Mouse (Mus musculus) small intestine, adult 2 months (tissue): ENCODE results near the gene 4930535I16Rik.

Source experiments
- CTCF ChIP-seq: fragments of 200-500 bp; IDR thresholded peaks from 2 replicates; pipeline ENCODE4 v1.5.1; 2012; ENCODE audit warnings: low read depth, mild to moderate bottlenecking, control low read depth, inconsistent platforms, low read length, moderate library complexity, mixed read lengths; ENCODE audit not compliant: insufficient replicate concordance, insufficient read length; ENCODE audit errors: extremely low read depth
- POLR2A ChIP-seq: fragments of 200-500 bp; IDR thresholded peaks from 2 replicates; pipeline ENCODE4 v1.6.1; 2012; ENCODE audit warnings: low read depth, mild to moderate bottlenecking, control low read depth, inconsistent platforms, low read length, moderate library complexity

DNA sequence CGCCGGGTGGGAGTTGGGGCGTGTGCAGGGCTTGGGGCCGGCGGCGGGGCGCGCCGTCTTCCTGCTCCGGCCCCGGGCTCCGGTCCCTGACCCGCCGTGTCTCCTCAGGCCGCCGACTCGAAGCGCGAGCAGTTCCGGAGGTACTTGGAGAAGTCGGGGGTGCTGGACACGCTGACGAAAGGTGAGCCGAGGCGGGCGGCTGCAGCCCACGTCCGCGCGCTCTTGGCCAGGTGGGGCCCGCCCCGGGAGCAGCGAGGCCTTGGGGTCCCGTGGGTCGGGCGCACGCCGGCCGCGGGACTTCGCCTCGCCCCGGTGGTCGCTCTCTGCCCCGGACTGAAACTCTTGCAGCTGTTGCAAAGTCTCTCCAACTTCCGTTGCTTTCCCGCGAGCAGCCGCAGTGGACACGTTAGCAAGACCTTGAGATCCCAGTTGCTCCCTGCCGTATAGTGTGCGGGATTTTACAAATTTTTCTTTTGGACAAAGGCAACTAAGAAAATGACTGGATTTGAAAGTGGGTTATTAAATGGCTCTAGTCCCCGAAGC, 12.6 kb downstream of the 4930535I16Rik start:
- no peak for TF ChIP-seq CTCF
- no peak for TF ChIP-seq POLR2A
